Mouse (Mus musculus) kidney, postnatal 0 days (tissue): ENCODE results near the gene Osbpl3. TPM values are rescaled to one million over a fixed set of nuclear protein-coding genes. Genes with fewer than 3 reads are reported as not detected.

ENCODE experiments used
- ATAC-seq: fragments of 200-750 bp; cut with Nextera tagmentation; replicated peaks from 2 replicates; pipeline ENCODE4 v1.8.0; 2017; ENCODE audit warnings: low read depth, moderate number of reproducible peaks, moderate TSS enrichment, moderate library complexity; ENCODE audit not compliant: low FRiP score
- DNase-seq: peaks from one replicate; pipeline ENCODE4 v3.0.0-alpha.2; 2016; ENCODE audit warnings: low spot score
- H3K27ac ChIP-seq: fragments of 300-500 bp; sonication (generic); 2 replicates; pipeline ENCODE4 v1.5.1; 2014; ENCODE audit warnings: mild to moderate bottlenecking
- H3K27me3 ChIP-seq: fragments of 300-500 bp; sonication (generic); 2 replicates; pipeline ENCODE4 v1.6.1; 2014; ENCODE audit warnings: low read length, mixed read lengths; ENCODE audit not compliant: insufficient read depth
- H3K36me3 ChIP-seq: fragments of 300-500 bp; sonication (generic); 2 replicates; pipeline ENCODE4 v1.6.1; 2014; ENCODE audit warnings: low read length, mixed read lengths; ENCODE audit not compliant: insufficient read depth
- H3K4me1 ChIP-seq: fragments of 300-500 bp; sonication (generic); replicated peaks from 2 replicates; pipeline ENCODE4 v1.6.1; 2014; ENCODE audit warnings: antibody characterized with exemption, low read length, mixed read lengths; ENCODE audit not compliant: insufficient read depth
- H3K4me2 ChIP-seq: fragments of 300-500 bp; sonication (generic); 2 replicates; pipeline ENCODE4 v1.6.1; 2014; ENCODE audit warnings: mild to moderate bottlenecking, low read length, moderate library complexity, mixed read lengths
- H3K4me3 ChIP-seq: fragments of 300-500 bp; sonication (generic); replicated peaks from 2 replicates; pipeline ENCODE4 v1.5.1; 2014; ENCODE audit warnings: low read depth, low read length
- H3K9ac ChIP-seq: fragments of 300-500 bp; sonication (generic); 2 replicates; pipeline ENCODE4 v1.6.1; 2014; ENCODE audit warnings: low read depth, low read length
- H3K9me3 ChIP-seq: fragments of 300-500 bp; sonication (generic); replicated peaks from 2 replicates; pipeline ENCODE4 v1.6.1; 2016; ENCODE audit warnings: low read length, inconsistent platforms, mixed read lengths
- CTCF ChIP-seq: IDR thresholded peaks from 2 replicates; pipeline ENCODE4 v1.5.1; 2016; ENCODE audit warnings: antibody characterized with exemption, low read depth, mild to moderate bottlenecking, moderate library complexity
- WGBS: fragments of 180-500 bp; shearing (Covaris S2); extraction: QIAGEN DNeasy Blood & Tissue Kit; methylation state at CpG from one replicate; pipeline ENCODE4 v1.1.7; 2014; 5-methylcytosine and 5-hydroxymethylcytosine counted together
- polyA plus RNA-seq: library from polyadenylated mRNA; unstranded; fragments of >200 nt; fragmentation: Nextera tagmentation; extraction: Ambion mirVana; gene quantifications from 2 replicates; pipeline ENCODE4 v1.2.1, GENCODE M21; 2015

Gene Osbpl3
- polyA plus RNA-seq, 1 experiment from 2014 or later, result 17.4 TPM

GRCm38 (mm10) chr6:50395641-50396312, 60.2 kb downstream of the Osbpl3 start:
- ATAC-seq (no peak), DNase-seq (no peak)
- Histone ChIP-seq H3K4me3 (no peak overlapping the region), H3K4me2 (no peak overlapping the region), H3K9ac (no peak overlapping the region), H3K27ac (no peak overlapping the region), H3K27me3 (no peaks in the 10 kb centered on the region), H3K4me1 (peaks cover 12% of the 10 kb centered on the region), H3K9me3 (no peaks in the 10 kb centered on the region), H3K36me3 (no peaks in the 10 kb centered on the region)
- no peak for TF ChIP-seq CTCF
- 68% methylated on average over 7 of the region's 7 CpGs for WGBS

- H3K36me3 ChIP-seq, result no peaks in the 10 kb centered on the region
- no peaks in the 10 kb centered on the region for H3K9me3 ChIP-seq
- H3K4me3 ChIP-seq, result no peak overlapping the region
- H3K9ac ChIP-seq, result no peak overlapping the region
- peaks cover 5% of the 10 kb centered on the region for H3K4me1 ChIP-seq
- 83% methylated on average over 3 of the region's 3 CpGs for WGBS
- H3K27me3 ChIP-seq, result no peaks in the 10 kb centered on the region
- no peak for TF ChIP-seq CTCF
- DNase-seq, result no peak
- no peak overlapping the region for H3K4me2 ChIP-seq
- ATAC-seq, result no peak
- H3K27ac ChIP-seq, result no peak overlapping the region
Observed at GRCm38 (mm10) chr6:50394432-50394831, 61.6 kb downstream of the Osbpl3 start.

GRCm38 (mm10) chr6:50393960-50394359, 62.0 kb downstream of the Osbpl3 start:
- Histone ChIP-seq H3K27ac (no peak overlapping the region), H3K9me3 (no peaks in the 10 kb centered on the region), H3K4me1 (peaks cover 3% of the 10 kb centered on the region), H3K4me2 (no peak overlapping the region), H3K4me3 (no peak overlapping the region), H3K27me3 (no peaks in the 10 kb centered on the region), H3K36me3 (no peaks in the 10 kb centered on the region), H3K9ac (no peak overlapping the region)
- WGBS, result 72% methylated on average over 8 of the region's 8 CpGs
- no peak for TF ChIP-seq CTCF
- DNase-seq (no peak), ATAC-seq (no peak)

GRCm38 (mm10) chr6:50391951-50392350, 64.0 kb downstream of the Osbpl3 start:
- DNase-seq (no peak), ATAC-seq (no peak)
- Histone ChIP-seq H3K9me3 (no peaks in the 10 kb centered on the region), H3K4me2 (no peak overlapping the region), H3K9ac (no peak overlapping the region), H3K36me3 (no peaks in the 10 kb centered on the region), H3K4me3 (no peak overlapping the region), H3K27me3 (no peaks in the 10 kb centered on the region), H3K27ac (no peak overlapping the region), H3K4me1 (no peaks in the 10 kb centered on the region)
- no peak for TF ChIP-seq CTCF
- WGBS, result 95% methylated on average over 3 of the region's 3 CpGs

- no peaks in the 10 kb centered on the region for H3K4me1 ChIP-seq
- H3K27ac ChIP-seq, result peak overlapping the region; percentile 34; the same call in 1 of the 2 replicates
- H3K27me3 ChIP-seq, result no peaks in the 10 kb centered on the region
- ATAC-seq, result no peak; the same call in 1 of the 2 replicates
- no peaks in the 10 kb centered on the region for H3K36me3 ChIP-seq
- H3K4me2 ChIP-seq, result no peak overlapping the region
- no peak for DNase-seq
- H3K9me3 ChIP-seq, result no peaks in the 10 kb centered on the region
- H3K4me3 ChIP-seq, result no peak overlapping the region
- H3K9ac ChIP-seq, result no peak overlapping the region
- WGBS, result 59% methylated on average over 5 of the region's 5 CpGs
- TF ChIP-seq CTCF, result no peak
Observed at GRCm38 (mm10) chr6:50390313-50390712, 65.7 kb downstream of the Osbpl3 start.

- DNase-seq (no peak), ATAC-seq (no peak)
- H3K27ac ChIP-seq, result no peak overlapping the region
- H3K4me3 ChIP-seq, result no peak overlapping the region
- no peak for TF ChIP-seq CTCF
- no peaks in the 10 kb centered on the region for H3K36me3 ChIP-seq
- 68% methylated on average over 5 of the region's 5 CpGs for WGBS
- no peaks in the 10 kb centered on the region for H3K27me3 ChIP-seq
- H3K9me3 ChIP-seq, result no peaks in the 10 kb centered on the region
- H3K4me2 ChIP-seq, result no peak overlapping the region
- no peak overlapping the region for H3K9ac ChIP-seq
- no peaks in the 10 kb centered on the region for H3K4me1 ChIP-seq
Observed at GRCm38 (mm10) chr6:50387629-50388028, 68.4 kb downstream of the Osbpl3 start.

- Histone ChIP-seq H3K27ac (no peak overlapping the region; the same call in 1 of the 2 replicates), H3K4me2 (no peak overlapping the region), H3K27me3 (no peaks in the 10 kb centered on the region), H3K4me1 (no peaks in the 10 kb centered on the region), H3K36me3 (no peaks in the 10 kb centered on the region), H3K9me3 (no peaks in the 10 kb centered on the region), H3K4me3 (no peak overlapping the region), H3K9ac (no peak overlapping the region)
- TF ChIP-seq CTCF, result peak; percentile 51
- DNase-seq (peak; percentile 35), ATAC-seq (no peak)
- 51% methylated on average over 4 of the region's 4 CpGs for WGBS
Observed at GRCm38 (mm10) chr6:50386497-50386896, 69.5 kb downstream of the Osbpl3 start.
